In the genomic region with DNA sequence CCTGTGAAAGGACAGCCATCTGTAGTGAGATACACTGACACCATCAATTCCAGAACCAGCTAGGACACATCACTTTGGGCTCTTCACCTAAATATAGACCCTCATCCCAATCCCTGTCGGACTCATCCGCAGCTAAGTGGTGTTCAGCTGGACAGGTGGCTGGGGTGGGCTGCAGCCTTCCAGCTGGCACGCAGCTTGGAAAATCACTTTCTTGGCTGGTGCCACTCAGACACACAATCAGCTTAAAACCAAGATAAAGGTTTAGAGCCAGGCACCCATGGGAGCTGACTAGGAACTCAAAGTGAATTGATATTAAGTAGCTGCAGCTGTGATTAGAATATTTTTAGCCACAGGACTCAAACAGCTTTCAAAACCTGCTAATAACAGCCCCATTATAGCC, we compare ENCODE assay signal across 8 mouse cellular contexts. TPM values are rescaled to one million over a fixed set of nuclear protein-coding genes. Genes with fewer than 3 reads are reported as not detected.
A peak's percentile ranks its signal among the peaks of the same experiment; 100 is the strongest.
DNase-seq lines count a peak whose midpoint lies in the region; ATAC-seq and TF ChIP-seq lines count a peak whose summit lies in the region.
"Had no signal": no experiment of that assay in that cellular context is flagged by ENCODE, and none has a peak within 500 bp of the region (broad histone marks: within the 10 kb centered on the region; RNA-seq: fewer than 3 reads in every experiment).

No protein-coding gene starts in this region.

- H3K27ac ChIP-seq in kidney, adult 2 months (ENCODE audit: insufficient read depth, low read depth, low read length), result peak overlapping the region; percentile 47
- H3K27ac ChIP-seq in kidney, embryonic 15.5 days, result no peak overlapping the region
- H3K27ac ChIP-seq in brown adipose tissue, adult 24 weeks (replicated peaks; ENCODE audit: low read depth, low read length), result peak overlapping the region; percentile 29
- H3K27ac ChIP-seq in limb, embryonic 15.5 days, result 0 out of 2 replicates have a peak overlapping the region, but pooled peaks have one; percentile 17

- no peak for DNase-seq in kidney, adult 2 months
- DNase-seq in heart, adult 18-20 months, result peak; percentile 80 to 89
- DNase-seq in layer of hippocampus, adult 8-10 months (ENCODE audit: low spot score in 2 of 2), result no peak
- DNase-seq: cerebellum, postnatal 36 days had no signal

- H3K9ac ChIP-seq in kidney, embryonic 15.5 days, result no peak overlapping the region
- no peak overlapping the region for H3K9ac ChIP-seq in limb, embryonic 15.5 days

- ATAC-seq in kidney, embryonic 15.5 days (replicated peaks; ENCODE audit: low FRiP score), result no peak
- ATAC-seq in limb, embryonic 15.5 days (ENCODE audit: insufficient number of reproducible peaks, low FRiP score, low TSS enrichment, low read depth), result no peak
- no peak for ATAC-seq in megakaryocyte-erythroid progenitor cell, adult 5-6 weeks (replicated peaks; ENCODE audit: low FRiP score, low TSS enrichment, poor library complexity, severe bottlenecking)

- peaks cover 8% of the 10 kb centered on the region; the same call in 1 of the 2 replicates for H3K4me1 ChIP-seq in kidney, adult 2 months (ENCODE audit: control insufficient read depth, insufficient read depth, low read length)
- no peaks in the 10 kb centered on the region for H3K4me1 ChIP-seq in kidney, embryonic 15.5 days
- H3K4me1 ChIP-seq in brown adipose tissue, adult 24 weeks (ENCODE audit: control insufficient read depth, insufficient read depth, insufficient read length, low read length), result peaks cover 17% of the 10 kb centered on the region
- peaks cover 20% of the 10 kb centered on the region for H3K4me1 ChIP-seq in limb, embryonic 15.5 days

- H3K27me3 ChIP-seq in kidney, adult 2 months (replicated peaks; ENCODE audit: control insufficient read depth, insufficient read depth, low read length), result no peaks in the 10 kb centered on the region
- H3K27me3 ChIP-seq in kidney, embryonic 15.5 days, result no peaks in the 10 kb centered on the region
- no peaks in the 10 kb centered on the region for H3K27me3 ChIP-seq in limb, embryonic 15.5 days

- WGBS in kidney, adult 2 months, result 77% methylated on average over 3 of the region's 3 CpGs
- 94% methylated on average over 3 of the region's 3 CpGs for WGBS in kidney, embryonic 15.5 days
- 79% methylated on average over 3 of the region's 3 CpGs for WGBS in limb, embryonic 15.5 days

- H3K4me3 ChIP-seq in kidney, adult 2 months (ENCODE audit: insufficient read depth, low read depth, low read length), result no peak overlapping the region
- no peak overlapping the region for H3K4me3 ChIP-seq in kidney, embryonic 15.5 days (replicated peaks)
- no peak overlapping the region for H3K4me3 ChIP-seq in brown adipose tissue, adult 24 weeks (ENCODE audit: insufficient read depth, low read depth, low read length)
- no peak overlapping the region for H3K4me3 ChIP-seq in limb, embryonic 15.5 days

- no peak for TF ChIP-seq POLR2A in kidney, adult 2 months (IDR thresholded peaks at IDR 0.05; ENCODE audit: low read depth, low read length)

- H3K4me2 ChIP-seq in kidney, embryonic 15.5 days, result no peak overlapping the region
- H3K4me2 ChIP-seq in limb, embryonic 15.5 days, result no peak overlapping the region

- no peak for TF ChIP-seq CTCF in kidney, adult 2 months (conservative IDR thresholded peaks at IDR 0.05; ENCODE audit: insufficient read depth, insufficient read length, low read depth, low read length)

- no peaks in the 10 kb centered on the region; the same call in 1 of the 2 replicates for H3K36me3 ChIP-seq in kidney, adult 2 months (ENCODE audit: control insufficient read depth, insufficient read depth, low read length)
- H3K36me3 ChIP-seq in kidney, embryonic 15.5 days, result peaks cover 53% of the 10 kb centered on the region
- H3K36me3 ChIP-seq in limb, embryonic 15.5 days, result peaks cover 46% of the 10 kb centered on the region

- no peaks in the 10 kb centered on the region for H3K9me3 ChIP-seq in kidney, embryonic 15.5 days (replicated peaks)
- no peaks in the 10 kb centered on the region for H3K9me3 ChIP-seq in limb, embryonic 15.5 days

RNA-seq across cellular contexts. Expression of gene Lysmd4, which starts 7.9 kb away (rescaled TPM):
- 11.0 and 11.2 TPM in 2 replicates for polyA plus RNA-seq in kidney, adult 2 months (2012; rRNA removed)
- polyA plus RNA-seq in kidney, embryonic 15.5 days (2015; fragmentation: Nextera tagmentation; extraction: Ambion mirVana), result 13.6 and 17.3 TPM in 2 replicates
- polyA plus RNA-seq in brown adipose tissue, adult 24 weeks (2012; ENCODE audit: insufficient read depth, insufficient read length, missing spikeins), result 3.2 and 3.9 TPM in 2 replicates
- 10 to 100 TPM; 15.2 to 18.1 TPM for total RNA-seq in heart, adult 18-20 months (2021)
- 16.3 and 18.0 TPM in 2 replicates for polyA plus RNA-seq in limb, embryonic 15.5 days (2015; fragmentation: Nextera tagmentation; extraction: Ambion mirVana)
- total RNA-seq in megakaryocyte-erythroid progenitor cell, adult 5-6 weeks (2014; fragmentation: Nextera tagmentation), result 4.8 TPM in 2 replicates
- total RNA-seq in megakaryocyte-erythroid progenitor cell, adult 5-6 weeks (2017), result 1.7 and 4.3 TPM in 2 replicates
- 10 to 100 TPM; 31.5 to 34.1 (median 33.3) TPM for total RNA-seq in layer of hippocampus, adult 8-10 months (2022)

Comparison
In these comparisons a context has a peak if more than half of its experiments do, and no peak if none do; other contexts are left out.
1. DNase-seq: peak in heart, adult 18-20 months (2 of 2); none in kidney, adult 2 months (single experiment) and layer of hippocampus, adult 8-10 months (0 of 2).